Mouse (Mus musculus) urinary bladder, postnatal 0 days (tissue): ENCODE data around the gene Snx6. TPM values are rescaled to one million over a fixed set of nuclear protein-coding genes. Genes with fewer than 3 reads are reported as not detected.

ENCODE experiments used
- polyA plus RNA-seq: library from polyadenylated mRNA; unstranded; fragments of >200 nt; fragmentation: Nextera tagmentation; extraction: Ambion mirVana; gene quantifications from 2 replicates; pipeline ENCODE4 v1.2.1, GENCODE M21; 2015

Snx6 gene
- polyA plus RNA-seq, result 130 and 155 TPM in 2 replicates

DNA sequence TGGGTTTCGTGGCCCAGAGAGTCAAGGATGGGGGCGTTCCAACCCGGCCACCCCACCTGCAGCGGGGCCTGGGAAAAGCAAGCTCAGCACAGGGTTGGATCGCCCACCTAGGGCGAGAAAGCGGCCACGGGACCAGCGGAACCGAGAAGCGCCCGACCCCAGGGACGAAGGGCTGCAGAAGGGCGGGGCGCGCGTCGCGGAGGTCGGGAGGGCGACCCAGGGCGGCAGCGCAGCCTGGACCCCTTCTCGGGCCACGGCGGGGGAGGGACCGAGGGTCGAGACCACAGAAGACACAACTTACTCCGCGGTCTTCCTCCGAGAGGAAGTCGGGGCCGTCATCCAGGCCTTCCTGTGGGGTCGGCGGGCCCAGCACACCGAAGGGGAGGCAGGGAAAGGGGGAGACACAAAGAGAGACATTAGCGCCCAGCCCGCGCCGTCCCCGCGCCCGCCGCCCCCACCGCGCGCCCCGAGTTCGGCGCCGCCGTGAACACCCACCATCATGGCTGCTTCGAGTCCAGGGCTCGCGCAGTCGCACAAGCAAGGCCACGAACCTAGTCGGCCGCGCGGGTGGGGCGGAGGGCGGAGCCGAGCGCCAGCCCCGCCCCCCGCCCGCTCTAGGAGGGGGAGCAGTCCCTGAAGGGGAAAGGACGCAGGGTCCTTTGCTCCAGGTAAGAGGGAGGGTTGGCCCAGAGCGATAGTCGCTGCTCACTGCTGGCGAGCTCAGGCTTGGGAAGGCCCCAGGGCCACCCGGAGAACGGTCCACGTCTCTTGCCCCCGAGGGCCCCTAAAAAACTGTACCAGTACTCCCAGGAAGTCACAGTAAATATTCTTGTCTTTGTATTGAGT, at the start of gene Snx6:
TSS of gene Snx6 (minus strand) at position 551 of the 846 bp plus-strand sequence.

Other genes with a start within 250 kb of the Snx6 start
- gene Sptssa, start 139.1 kb downstream of the Snx6 start, polyA plus RNA-seq, result 119 and 127 TPM in 2 replicates
- 65.1 and 66.1 TPM in 2 replicates for gene Eapp, start 99.8 kb downstream of the Snx6 start, polyA plus RNA-seq
- gene Cfl2, start 67.2 kb upstream of the Snx6 start, polyA plus RNA-seq, result 566 and 668 TPM in 2 replicates
- 0.79 TPM in 1 of 2 replicates, not detected in the other for gene Gm20403, start 190.8 kb upstream of the Snx6 start, polyA plus RNA-seq
- gene Baz1a, start 218.6 kb upstream of the Snx6 start, polyA plus RNA-seq, result 10.5 and 11.3 TPM in 2 replicates